Mouse (Mus musculus) E14TG2a.4 (cell line): ENCODE measurements at regions not wholly inside any gene's neighbourhood (a gene's known extent, or its start where the extent isn't known, plus 50 kb on each side); places are given as distances from the start of the nearest gene placed in this dataset.
"Not testable (repeated sequence)": the region's sequence is repeated elsewhere in the genome, so short reads cannot be mapped to it uniquely, and the experiment has no call there.

ENCODE experiments used
- CTCF ChIP-seq: conservative IDR thresholded peaks from 2 replicates; pipeline ENCODE4 v1.5.1; 2014; ENCODE audit warnings: low read length
- NANOG ChIP-seq: IDR thresholded peaks from 2 replicates; pipeline ENCODE4 v1.6.1; 2014; ENCODE audit warnings: borderline replicate concordance, low read length, mixed read lengths
- POU5F1 ChIP-seq: IDR thresholded peaks from 2 replicates; pipeline ENCODE4 v1.6.1; 2014; ENCODE audit warnings: low read length, borderline replicate concordance

- not testable (repeated sequence) for TF ChIP-seq CTCF, POU5F1, NANOG
These were observed 84.2 kb upstream of the Mettl4 start for GRCm38 (mm10) chr17:94834067-94834445.
